Mouse (Mus musculus) liver, postnatal 0 days (tissue): ENCODE measurements around the gene Tesmin. TPM values are rescaled to one million over a fixed set of nuclear protein-coding genes. Genes with fewer than 3 reads are reported as not detected.
A peak's percentile ranks its signal among the peaks of the same experiment; 100 is the strongest.

Experiments
- ATAC-seq: fragments of 200-750 bp; cut with Nextera tagmentation; 2 replicates; pipeline ENCODE4 v1.8.0; 2017; ENCODE audit warnings: mild to moderate bottlenecking, moderate library complexity
- DNase-seq: peaks from one replicate; pipeline ENCODE4 v3.0.0-alpha.2; 2016
- H3K27ac ChIP-seq: fragments of 300-500 bp; sonication (generic); 2 replicates; pipeline ENCODE4 v1.5.1; 2014; ENCODE audit warnings: antibody characterized with exemption, moderate library complexity, mild to moderate bottlenecking, low read depth
- H3K27me3 ChIP-seq: fragments of 300-500 bp; sonication (generic); 2 replicates; pipeline ENCODE4 v1.6.1; 2014; ENCODE audit warnings: low read length, control low read depth, mixed read lengths; ENCODE audit not compliant: insufficient read depth
- H3K36me3 ChIP-seq: fragments of 300-500 bp; sonication (generic); replicated peaks from 2 replicates; pipeline ENCODE4 v1.6.1; 2014; ENCODE audit warnings: mild to moderate bottlenecking, control low read depth, low read length, moderate library complexity, mixed read lengths; ENCODE audit not compliant: insufficient read depth
- H3K4me1 ChIP-seq: fragments of 300-500 bp; sonication (generic); 2 replicates; pipeline ENCODE4 v1.6.1; 2014; ENCODE audit warnings: antibody characterized with exemption, mild to moderate bottlenecking, control low read depth; ENCODE audit not compliant: insufficient read depth
- H3K4me2 ChIP-seq: fragments of 300-500 bp; sonication (generic); 2 replicates; pipeline ENCODE4 v1.6.1; 2014; ENCODE audit warnings: low read depth, mild to moderate bottlenecking, low read length, moderate library complexity, mixed read lengths
- H3K4me3 ChIP-seq: fragments of 300-500 bp; sonication (generic); 2 replicates; pipeline ENCODE4 v1.5.1; 2014; ENCODE audit warnings: low read depth, low read length
- H3K9ac ChIP-seq: fragments of 300-500 bp; sonication (generic); replicated peaks from 2 replicates; pipeline ENCODE4 v1.6.1; 2014; ENCODE audit warnings: mild to moderate bottlenecking, moderate library complexity
- H3K9me3 ChIP-seq: fragments of 300-500 bp; sonication (generic); 2 replicates; pipeline ENCODE4 v1.6.1; 2016; ENCODE audit warnings: mild to moderate bottlenecking, control low read depth, low read length, mixed read lengths
- CTCF ChIP-seq: sonication (generic); IDR thresholded peaks from 2 replicates; pipeline ENCODE4 v1.5.1; 2016; ENCODE audit warnings: antibody characterized with exemption, low read depth
- EP300 ChIP-seq: IDR thresholded peaks from 2 replicates; pipeline ENCODE4 v1.6.1; 2016; ENCODE audit warnings: antibody characterized with exemption, low read depth, mild to moderate bottlenecking
- WGBS: fragments of 180-500 bp; shearing (Covaris S2); extraction: QIAGEN DNeasy Blood & Tissue Kit; methylation state at CpG from one replicate; pipeline ENCODE4 v1.1.7; 2014; ENCODE audit not compliant: insufficient replicate concordance; 5-methylcytosine and 5-hydroxymethylcytosine counted together
- polyA plus RNA-seq: library from polyadenylated mRNA; unstranded; fragments of >200 nt; fragmentation: Nextera tagmentation; extraction: Ambion mirVana; gene quantifications from 2 replicates; pipeline ENCODE4 v1.2.1, GENCODE M21; 2015

Tesmin gene
- polyA plus RNA-seq, 1 experiment from 2014 or later = 0.80 TPM

DNA sequence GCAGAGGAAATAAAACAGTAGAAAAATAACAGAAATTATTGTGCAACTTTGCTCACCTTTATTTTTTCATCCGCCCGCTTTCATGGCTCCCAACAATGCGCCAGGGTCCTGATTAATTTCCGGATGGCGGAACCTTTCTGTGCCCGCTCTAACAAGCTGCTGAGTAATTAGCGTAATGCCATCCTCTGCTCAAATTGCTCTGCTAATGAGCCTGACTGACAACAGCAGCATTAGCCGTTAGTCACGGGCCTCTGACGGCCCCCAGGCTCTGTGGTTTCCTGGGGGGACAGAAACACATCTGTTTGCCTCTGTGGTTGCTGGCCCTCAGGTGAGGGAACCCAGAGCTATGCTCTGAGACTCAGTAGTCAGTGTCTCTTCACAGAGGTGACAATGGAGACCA lies 52.4 kb downstream of the Tesmin start:
- 0 out of 2 replicates have a peak overlapping the region, but pooled peaks have one; percentile 13 for H3K4me2 ChIP-seq
- no peaks in the 10 kb centered on the region for H3K9me3 ChIP-seq
- no peaks in the 10 kb centered on the region for H3K36me3 ChIP-seq
- WGBS = 58% methylated on average over 10 of the region's 10 CpGs
- ATAC-seq (no peak), DNase-seq (no peak)
- no peak overlapping the region for H3K27ac ChIP-seq
- H3K4me1 ChIP-seq = no peaks in the 10 kb centered on the region
- H3K4me3 ChIP-seq = no peak overlapping the region
- no peaks in the 10 kb centered on the region for H3K27me3 ChIP-seq
- TF ChIP-seq EP300 (no peak), CTCF (no peak)
- H3K9ac ChIP-seq = no peak overlapping the region

DNA sequence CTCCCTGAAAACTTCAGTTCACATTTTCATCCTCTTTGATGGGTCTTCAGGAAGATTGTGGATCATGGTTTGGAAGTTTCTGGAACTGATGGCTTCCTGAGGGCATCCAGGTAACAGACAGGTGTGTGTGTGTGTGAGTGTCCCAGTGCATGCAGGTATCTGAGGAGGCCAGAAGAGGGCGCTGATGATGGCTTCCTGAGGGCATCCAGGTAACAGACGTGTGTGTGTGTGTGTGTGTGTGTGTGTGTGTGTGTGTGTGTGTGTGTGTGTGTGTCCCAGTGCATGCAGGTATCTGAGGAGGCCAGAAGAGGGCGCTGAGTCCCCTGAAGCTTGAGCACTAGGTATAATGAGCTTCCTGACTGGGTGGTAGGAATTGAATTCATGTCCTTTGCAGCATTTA lies 58.7 kb downstream of the Tesmin start:
- no peak overlapping the region for H3K4me2 ChIP-seq
- H3K27me3 ChIP-seq = no peaks in the 10 kb centered on the region

DNA sequence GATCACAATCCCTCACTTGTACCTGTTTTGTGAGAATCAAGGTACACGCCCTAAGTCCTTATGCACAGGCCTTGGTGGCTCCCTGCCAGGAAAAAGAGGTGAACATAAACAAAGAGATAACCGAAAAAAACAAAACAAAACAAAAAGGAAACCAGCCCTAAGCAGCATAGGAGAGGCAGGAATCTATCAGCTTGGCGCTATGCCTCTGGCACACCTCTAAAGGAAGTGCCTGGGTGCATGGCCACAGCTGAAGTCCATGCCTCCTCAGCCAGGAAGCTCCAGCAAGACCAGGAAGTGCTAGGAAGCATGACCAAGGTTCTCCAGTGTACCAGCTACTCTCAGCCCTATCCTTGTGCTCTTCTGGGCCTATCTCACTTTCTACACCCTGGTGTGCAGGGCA lies 60.6 kb downstream of the Tesmin start:
- TF ChIP-seq CTCF (no peak), EP300 (no peak)
- H3K9me3 ChIP-seq = no peaks in the 10 kb centered on the region
- H3K36me3 ChIP-seq = peaks cover 4% of the 10 kb centered on the region; the same call in 1 of the 2 replicates
- no peak overlapping the region for H3K27ac ChIP-seq
- H3K27me3 ChIP-seq = no peaks in the 10 kb centered on the region
- DNase-seq (no peak), ATAC-seq (no peak)
- no peak overlapping the region for H3K4me2 ChIP-seq
- H3K9ac ChIP-seq = no peak overlapping the region
- no peaks in the 10 kb centered on the region for H3K4me1 ChIP-seq
- H3K4me3 ChIP-seq = no peak overlapping the region
- 68% methylated on average over 3 of the region's 3 CpGs for WGBS

More for the DNA sequence above, 58.7 kb downstream of the Tesmin start:
- Histone ChIP-seq H3K9me3 (no peaks in the 10 kb centered on the region), H3K27ac (no peak overlapping the region), H3K36me3 (no peaks in the 10 kb centered on the region), H3K4me1 (no peaks in the 10 kb centered on the region), H3K4me3 (no peak overlapping the region), H3K9ac (no peak overlapping the region)
- ATAC-seq (no peak), DNase-seq (no peak)
- 51% methylated on average over 3 of the region's 3 CpGs for WGBS
- TF ChIP-seq CTCF (peak; percentile 32), EP300 (no peak)

DNA sequence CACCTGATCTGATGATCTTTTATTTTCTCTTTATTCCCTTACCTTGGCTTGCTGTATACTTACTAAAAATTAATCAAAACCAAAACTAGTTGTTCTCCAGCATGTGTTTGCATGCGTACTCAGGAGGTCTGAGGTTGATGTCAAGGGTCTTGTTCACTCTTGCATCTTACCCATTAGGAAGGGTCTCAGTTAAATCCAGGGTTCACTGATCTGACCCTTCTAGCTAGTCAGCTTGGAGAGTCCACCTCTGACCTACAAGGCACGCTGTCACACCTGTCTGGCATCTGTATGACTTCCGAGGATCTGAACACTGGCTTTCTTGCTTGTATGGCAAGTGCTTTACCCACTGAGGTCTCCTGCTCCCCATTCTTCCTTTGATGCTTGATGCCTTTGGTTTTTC lies 62.1 kb downstream of the Tesmin start:
- Histone ChIP-seq H3K4me3 (no peak overlapping the region), H3K27ac (no peak overlapping the region), H3K4me1 (no peaks in the 10 kb centered on the region), H3K36me3 (peaks cover 16% of the 10 kb centered on the region), H3K27me3 (no peaks in the 10 kb centered on the region), H3K4me2 (no peak overlapping the region), H3K9ac (no peak overlapping the region), H3K9me3 (no peaks in the 10 kb centered on the region)
- DNase-seq = no peak
- no peak for ATAC-seq
- TF ChIP-seq EP300 (no peak), CTCF (no peak)
- 88% methylated on average over 3 of the region's 3 CpGs for WGBS

DNA sequence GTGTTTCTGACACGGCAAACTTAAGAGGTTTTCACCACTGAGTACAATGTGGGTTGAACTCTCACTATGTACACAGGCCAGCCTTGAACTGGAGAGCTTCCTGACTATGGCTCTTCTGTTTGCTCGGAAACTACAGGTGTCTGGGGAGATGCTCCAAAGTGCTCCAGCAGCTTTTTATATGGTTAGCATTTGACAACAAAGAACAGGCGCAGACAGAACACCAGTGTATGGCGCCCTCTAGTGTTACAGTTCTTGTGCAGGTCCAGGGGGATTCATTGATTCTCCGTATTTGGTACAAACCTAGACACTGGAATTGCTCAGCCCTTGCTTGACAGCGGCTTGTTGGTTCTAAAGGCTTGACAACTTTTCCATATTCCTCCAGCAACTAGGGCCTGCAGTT lies 62.5 kb downstream of the Tesmin start:
- TF ChIP-seq CTCF (peak; percentile 88), EP300 (no peak)
- no peaks in the 10 kb centered on the region for H3K4me1 ChIP-seq
- peak; percentile 76 for ATAC-seq
- H3K9me3 ChIP-seq = no peaks in the 10 kb centered on the region
- peak; percentile 59 for DNase-seq
- no peak overlapping the region for H3K27ac ChIP-seq
- H3K4me3 ChIP-seq = no peak overlapping the region
- H3K4me2 ChIP-seq = no peak overlapping the region
- WGBS = 19% methylated on average over 6 of the region's 6 CpGs
- H3K9ac ChIP-seq = no peak overlapping the region
- peaks cover 21% of the 10 kb centered on the region for H3K36me3 ChIP-seq
- no peaks in the 10 kb centered on the region for H3K27me3 ChIP-seq

DNA sequence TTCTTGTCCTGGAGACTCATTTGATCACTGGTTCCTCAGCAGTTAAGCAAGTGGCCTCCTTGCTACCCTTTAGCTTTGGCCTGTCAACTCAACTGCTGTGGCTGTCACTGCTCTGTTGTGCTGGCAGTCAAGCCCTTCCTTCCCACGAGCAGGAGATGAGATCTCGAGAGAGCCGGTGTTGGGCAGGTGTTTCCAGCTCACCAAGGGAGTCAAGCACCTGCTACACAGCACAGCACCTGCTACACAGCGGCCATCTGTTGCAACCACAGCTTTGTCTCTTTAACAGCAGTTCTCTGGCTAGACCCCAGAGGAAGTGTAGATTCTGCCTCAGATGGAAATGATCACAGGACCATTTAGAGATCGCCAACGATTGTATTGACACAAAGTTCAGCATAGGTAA lies 63.0 kb downstream of the Tesmin start:
- ATAC-seq = peak; percentile 57

More for the DNA sequence above, 63.0 kb downstream of the Tesmin start:
- Histone ChIP-seq H3K27ac (no peak overlapping the region), H3K4me2 (no peak overlapping the region), H3K4me1 (no peaks in the 10 kb centered on the region), H3K9me3 (no peaks in the 10 kb centered on the region), H3K4me3 (no peak overlapping the region), H3K27me3 (no peaks in the 10 kb centered on the region), H3K36me3 (peaks cover 24% of the 10 kb centered on the region), H3K9ac (no peak overlapping the region)
- TF ChIP-seq EP300 (no peak), CTCF (no peak)
- peak; percentile 41 for DNase-seq
- WGBS = 46% methylated on average over 6 of the region's 6 CpGs

Other genes with a start within 250 kb of the Tesmin start
- 43.9 and 45.5 TPM in 2 replicates for gene Mrpl21, start 106.0 kb upstream of the Tesmin start, polyA plus RNA-seq
- gene Ighmbp2, start 105.8 kb upstream of the Tesmin start, polyA plus RNA-seq = 1.4 and 1.8 TPM in 2 replicates
- gene Cpt1a, start 66.5 kb upstream of the Tesmin start, polyA plus RNA-seq = 139 and 140 TPM in 2 replicates
- 0.14 TPM in 1 of 2 replicates, not detected in the other for gene Gal, start 25.7 kb downstream of the Tesmin start, polyA plus RNA-seq
- gene Ppp6r3, start 186.9 kb downstream of the Tesmin start, polyA plus RNA-seq = 14.5 and 16.4 TPM in 2 replicates